Comparison of ENCODE assay signal across 1 mouse cellular context in the genomic region with DNA sequence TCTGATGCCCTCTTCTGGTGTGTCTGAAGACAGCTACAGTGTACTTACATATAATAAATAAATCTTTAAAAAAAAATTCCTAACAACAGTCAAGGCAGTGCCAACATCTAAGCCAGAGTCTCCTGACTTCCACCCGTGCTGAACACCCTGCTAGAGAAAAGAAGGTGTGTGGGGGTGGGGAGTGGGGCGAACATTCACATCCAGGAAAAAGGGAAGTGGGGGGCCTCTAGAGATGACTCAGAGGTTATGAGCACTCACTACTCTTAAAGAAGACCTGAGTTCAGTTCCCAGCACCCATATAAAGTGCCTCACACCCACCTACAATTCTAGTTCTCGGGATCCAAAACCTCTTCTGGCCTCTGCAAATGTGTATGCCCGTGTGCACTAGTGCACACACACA.
TF ChIP-seq lines count a peak whose summit lies in the region.

No protein-coding gene starts in this region.

TF ChIP-seq in MEL, 35 proteins besides CTCF, POLR2A, EP300 and RAD21 (continued from another document):
- no peak for TF ChIP-seq ELF1 (IDR thresholded peaks at IDR 0.05; ENCODE audit: low read depth, low read length)
TF ChIP-seq in MEL: peak in this region for 0.
